Mouse (Mus musculus): ENCODE data around the gene Glb1l2. TPM values are rescaled to one million over a fixed set of nuclear protein-coding genes. Genes with fewer than 3 reads are reported as not detected.

The Glb1l2 gene
- total RNA-seq (2021): 1 to 10 TPM; 5.8 to 6.1 TPM
- long read RNA-seq, experiment 1, partial matches to known transcripts: 2 of 3 reads
- long read RNA-seq, experiment 1, other reads (novel, unspliced or antisense): 0 of 3 reads
- long read RNA-seq, experiment 2, partial matches to known transcripts: 0 of 2 reads
- long read RNA-seq, experiment 2, other reads (novel, unspliced or antisense): 0 of 2 reads

GRCm38 (mm10) chr9:26805935-26806666 lies at the start of gene Glb1l2:
TSS of gene Glb1l2 (minus strand) at chr9:26806468.
- intact Hi-C loops (cut with DNase I): no loop called here
- peak; percentile 73 to 81 for DNase-seq

GRCm38 (mm10) chr9:26831089-26831488 lies 24.8 kb upstream of the Glb1l2 start:
- DNase-seq: no peak
- intact Hi-C loops (cut with DNase I): no loop called here

GRCm38 (mm10) chr9:26819942-26820341 lies 13.7 kb upstream of the Glb1l2 start:
- intact Hi-C loops (cut with DNase I): no loop called here
- no peak for DNase-seq

GRCm38 (mm10) chr9:26808735-26809134 lies 2.5 kb upstream of the Glb1l2 start:
- DNase-seq: no peak
- intact Hi-C loops (cut with DNase I): no loop called here

GRCm38 (mm10) chr9:26804321-26804720 lies 1.9 kb downstream of the Glb1l2 start:
- DNase-seq: no peak
- intact Hi-C loops (cut with DNase I): no loop called here

- intact Hi-C loops (cut with DNase I): no loop called here
Observed at GRCm38 (mm10) chr9:26800357-26800756, 5.9 kb downstream of the Glb1l2 start.

GRCm38 (mm10) chr9:26798731-26799130 lies 7.5 kb downstream of the Glb1l2 start:
- intact Hi-C loops (cut with DNase I): no loop called here

More at GRCm38 (mm10) chr9:26800357-26800756, 5.9 kb downstream of the Glb1l2 start:
- no peak for DNase-seq

GRCm38 (mm10) chr9:26798205-26798604 lies 8.1 kb downstream of the Glb1l2 start:
- DNase-seq: no peak
- intact Hi-C loops (cut with DNase I): no loop called here

More at GRCm38 (mm10) chr9:26798731-26799130, 7.5 kb downstream of the Glb1l2 start:
- DNase-seq: no peak

- peak in 1 of 2 experiments; percentile 42 for DNase-seq
- intact Hi-C loops (cut with DNase I): no loop called here
Observed at GRCm38 (mm10) chr9:26792829-26793228, 13.4 kb downstream of the Glb1l2 start.

GRCm38 (mm10) chr9:26783414-26783975 lies 22.8 kb downstream of the Glb1l2 start:
- no peak for DNase-seq
- intact Hi-C loops (cut with DNase I): no loop called here

- DNase-seq: peak in 1 of 2 experiments; percentile 26
- intact Hi-C loops (cut with DNase I): loop anchor here (10.0 kb wide), 1 partner anchor 1084 kb away; no protein-coding TSS in a partner anchor
Observed at GRCm38 (mm10) chr9:26778421-26778820, 27.8 kb downstream of the Glb1l2 start.

GRCm38 (mm10) chr9:26776122-26776902 lies 30.0 kb downstream of the Glb1l2 start:
- no peak for DNase-seq
- intact Hi-C loops (cut with DNase I): loop anchor here (10.0 kb wide), 1 partner anchor 1082 kb away; no protein-coding TSS in a partner anchor

GRCm38 (mm10) chr9:26775700-26776099 lies 30.6 kb downstream of the Glb1l2 start:
- no peak for DNase-seq
- intact Hi-C loops (cut with DNase I): loop anchor here (2.0 to 10.0 kb wide), 2 partner anchors 1081 to 1119 kb away; no protein-coding TSS in a partner anchor

GRCm38 (mm10) chr9:26768181-26768580 lies 38.1 kb downstream of the Glb1l2 start:
- DNase-seq: no peak
- intact Hi-C loops (cut with DNase I): no loop called here

- no peak for DNase-seq
- intact Hi-C loops (cut with DNase I): loop anchor here (5.0 kb wide), 1 partner anchor 275 kb away; no protein-coding TSS in a partner anchor
Observed at GRCm38 (mm10) chr9:26762477-26762876, 43.8 kb downstream of the Glb1l2 start.

- intact Hi-C loops (cut with DNase I): loop anchor here (5.0 kb wide), 1 partner anchor 273 kb away; no protein-coding TSS in a partner anchor
Observed at GRCm38 (mm10) chr9:26760576-26760975, 45.7 kb downstream of the Glb1l2 start.

GRCm38 (mm10) chr9:26760081-26760480 lies 46.2 kb downstream of the Glb1l2 start:
- intact Hi-C loops (cut with DNase I): loop anchor here (5.0 kb wide), 1 partner anchor 273 kb away; no protein-coding TSS in a partner anchor
- no peak for DNase-seq

More at GRCm38 (mm10) chr9:26760576-26760975, 45.7 kb downstream of the Glb1l2 start:
- no peak for DNase-seq

GRCm38 (mm10) chr9:26748893-26749292 lies 57.4 kb downstream of the Glb1l2 start:
- no peak for DNase-seq
- intact Hi-C loops (cut with DNase I): no loop called here

GRCm38 (mm10) chr9:26747121-26747520 lies 59.1 kb downstream of the Glb1l2 start:
- intact Hi-C loops (cut with DNase I): no loop called here

GRCm38 (mm10) chr9:26742817-26743216 lies 63.5 kb downstream of the Glb1l2 start:
- DNase-seq: no peak
- intact Hi-C loops (cut with DNase I): no loop called here

More at GRCm38 (mm10) chr9:26747121-26747520, 59.1 kb downstream of the Glb1l2 start:
- no peak for DNase-seq

Measured in gastrocnemius, postnatal 36 days (tissue).